Mouse (Mus musculus) MN1 (cell line): ENCODE results near the gene Kcnj1.
A peak's percentile ranks its signal among the peaks of the same experiment; 100 is the strongest.

Experiments used
- DNase-seq: peaks from one replicate; pipeline ENCODE4 v3.0.0-alpha.2; 2016; ENCODE audit warnings: low spot score

Gene Kcnj1

GRCm38 (mm10) chr9:32394761-32395161 lies 22.5 kb downstream of the Kcnj1 start:
- DNase-seq = no peak

DNA sequence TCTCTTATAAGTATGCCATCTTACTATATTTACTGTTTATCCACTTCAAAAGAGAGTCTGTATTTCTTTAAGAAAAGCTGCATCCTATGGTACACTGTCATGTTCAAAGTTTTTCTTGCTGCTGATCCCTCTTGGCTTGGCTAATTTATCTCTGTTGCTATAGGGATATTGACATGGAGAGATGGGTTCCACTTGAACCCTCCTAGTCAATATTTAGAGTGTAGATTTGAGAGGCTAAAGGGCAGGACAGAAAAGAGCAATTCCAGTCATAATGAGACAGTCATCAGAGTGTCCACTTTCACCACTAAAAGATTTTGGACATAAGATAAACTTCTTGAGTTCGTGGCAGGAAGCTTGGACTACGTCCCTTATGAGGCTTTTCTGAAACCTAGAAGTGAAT lies 27.9 kb downstream of the Kcnj1 start:
- DNase-seq = no peak

DNA sequence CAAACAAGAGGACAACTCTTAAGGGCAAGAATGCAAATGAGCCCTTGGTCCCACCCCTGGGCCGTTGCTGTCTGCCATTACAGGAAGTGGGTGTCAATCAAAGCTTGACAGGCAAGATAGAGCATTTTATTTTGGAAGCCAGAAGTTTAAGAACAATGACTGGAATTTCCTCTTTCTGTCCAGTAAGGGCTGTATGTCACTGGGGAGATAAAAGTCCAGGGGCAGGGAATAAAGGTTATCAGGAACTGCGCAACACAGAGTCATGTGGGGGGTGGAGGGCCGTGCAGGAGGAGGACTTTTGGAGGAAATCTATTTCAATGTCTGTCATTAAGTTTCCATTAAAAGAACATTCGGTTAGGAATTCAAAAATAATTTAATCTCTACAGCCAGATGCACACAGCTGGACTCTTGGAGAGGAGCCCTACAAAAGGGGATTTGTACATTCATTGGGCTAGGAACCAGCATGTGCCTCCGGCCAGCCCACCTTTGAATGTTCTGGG lies 28.4 kb downstream of the Kcnj1 start:
- DNase-seq = no peak

DNA sequence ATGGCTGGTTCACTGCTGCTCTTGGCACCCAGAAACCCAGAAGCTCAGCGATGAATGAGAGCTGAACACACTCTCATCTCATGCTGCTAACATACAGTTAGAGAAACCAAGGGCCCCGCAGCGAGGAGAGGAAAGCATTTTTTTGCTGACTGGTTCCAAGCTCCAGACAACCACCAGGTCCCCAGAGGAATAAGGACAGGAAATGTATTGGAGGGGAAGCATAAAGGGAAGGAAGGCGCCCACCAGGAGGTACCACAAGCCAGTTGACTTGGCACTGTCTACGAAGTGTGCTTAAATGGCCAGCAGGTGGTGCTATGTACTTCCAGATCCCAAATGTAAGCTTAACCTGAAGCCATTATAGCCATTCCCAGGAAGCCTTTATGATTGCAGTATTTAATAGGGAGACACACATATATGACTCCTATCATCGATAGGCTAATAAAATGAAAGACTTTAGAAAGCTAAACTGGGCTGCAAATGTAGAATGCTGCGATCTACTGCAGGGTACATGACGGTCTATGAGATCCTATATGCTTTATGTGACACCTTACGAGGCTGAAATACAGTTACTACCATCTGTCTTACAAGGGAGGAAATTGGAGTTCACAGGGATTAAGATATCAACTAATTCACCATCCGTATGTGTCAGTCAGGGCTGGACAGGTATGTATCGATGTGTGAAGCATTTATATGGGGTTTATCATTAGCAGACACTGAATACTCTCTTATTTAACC lies 33.1 kb downstream of the Kcnj1 start:
- peak; percentile 28 for DNase-seq

DNA sequence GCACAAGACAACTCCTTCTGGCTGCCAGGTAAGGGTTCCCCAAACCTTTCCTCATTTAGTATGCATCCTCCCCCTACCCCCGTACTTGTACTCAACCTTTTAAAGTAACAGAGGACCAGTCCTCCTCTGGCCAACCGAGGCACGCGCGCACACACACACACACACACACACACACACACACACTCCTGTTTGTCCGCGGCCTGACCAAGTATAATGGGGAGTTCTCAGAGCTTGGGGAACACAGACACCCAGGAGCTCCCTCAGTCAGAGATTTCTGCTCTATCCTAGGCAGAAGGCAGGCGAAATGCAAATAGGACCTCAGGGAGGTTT lies 36.4 kb downstream of the Kcnj1 start:
- DNase-seq = no peak

DNA sequence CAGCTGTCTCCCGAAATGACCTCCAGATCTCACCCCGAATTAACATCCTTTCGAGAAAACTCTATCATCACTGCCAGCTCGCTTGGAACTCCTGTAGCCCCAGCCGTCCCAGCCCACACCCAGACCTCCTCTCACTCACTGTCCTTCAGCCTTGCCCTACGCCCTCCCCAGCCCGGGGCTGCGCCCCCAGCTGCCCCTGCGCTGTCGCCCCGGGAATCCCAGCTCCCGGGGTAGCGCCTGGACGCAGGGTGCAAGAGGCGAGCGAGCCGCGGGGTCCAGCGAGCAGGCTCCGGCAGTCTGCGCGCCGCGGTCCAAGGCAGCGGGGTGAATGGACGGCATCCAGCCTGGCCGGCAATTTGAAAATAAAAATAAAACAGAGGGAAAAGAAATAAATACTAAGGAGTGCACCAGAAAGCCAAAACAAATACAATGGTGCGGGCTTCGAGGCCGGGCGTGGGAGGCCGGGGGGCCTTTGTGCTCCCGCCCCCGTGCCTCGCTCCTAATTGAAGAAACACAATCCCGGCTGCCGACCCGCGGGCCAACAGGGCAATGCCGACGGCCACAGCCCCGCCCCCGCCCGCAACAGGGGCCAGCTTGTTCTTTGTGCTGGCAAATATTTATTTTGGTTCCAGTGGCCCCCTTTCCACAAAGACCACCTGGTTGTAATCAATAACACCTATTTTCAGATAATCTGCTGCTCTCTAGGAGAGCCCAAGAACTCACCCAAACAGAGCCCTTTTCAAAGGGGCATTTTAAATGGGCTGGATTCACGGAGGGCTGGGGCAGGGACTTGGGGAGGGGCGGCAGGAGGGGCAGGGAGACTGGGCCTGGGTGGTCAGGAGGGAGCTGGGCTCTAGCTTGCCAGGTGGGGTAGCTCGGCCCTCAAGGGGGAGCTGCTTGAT lies 37.0 kb downstream of the Kcnj1 start:
- DNase-seq = no peak

DNA sequence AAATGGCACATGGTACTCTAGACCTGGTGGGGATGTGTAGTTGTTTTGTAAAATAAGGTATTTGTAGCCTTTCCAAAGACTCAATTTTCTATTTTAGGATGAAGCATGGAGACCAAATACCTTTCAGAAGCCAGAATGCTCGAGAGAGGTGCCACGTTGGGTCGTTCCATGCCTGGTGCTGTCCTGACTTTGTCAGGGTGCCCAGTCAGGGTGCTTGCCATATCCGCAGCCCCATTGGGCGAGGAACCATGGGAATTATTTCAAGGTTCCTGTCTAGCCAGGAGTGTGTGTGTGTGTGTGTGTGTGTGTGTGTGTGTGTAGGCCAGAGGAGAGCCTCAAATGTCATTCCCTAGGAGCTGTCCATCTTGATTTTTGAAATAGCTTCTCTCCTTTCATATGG lies 38.4 kb downstream of the Kcnj1 start:
- no peak for DNase-seq

- DNase-seq = no peak
Measured at GRCm38 (mm10) chr9:32411507-32411906, 39.2 kb downstream of the Kcnj1 start.

DNA sequence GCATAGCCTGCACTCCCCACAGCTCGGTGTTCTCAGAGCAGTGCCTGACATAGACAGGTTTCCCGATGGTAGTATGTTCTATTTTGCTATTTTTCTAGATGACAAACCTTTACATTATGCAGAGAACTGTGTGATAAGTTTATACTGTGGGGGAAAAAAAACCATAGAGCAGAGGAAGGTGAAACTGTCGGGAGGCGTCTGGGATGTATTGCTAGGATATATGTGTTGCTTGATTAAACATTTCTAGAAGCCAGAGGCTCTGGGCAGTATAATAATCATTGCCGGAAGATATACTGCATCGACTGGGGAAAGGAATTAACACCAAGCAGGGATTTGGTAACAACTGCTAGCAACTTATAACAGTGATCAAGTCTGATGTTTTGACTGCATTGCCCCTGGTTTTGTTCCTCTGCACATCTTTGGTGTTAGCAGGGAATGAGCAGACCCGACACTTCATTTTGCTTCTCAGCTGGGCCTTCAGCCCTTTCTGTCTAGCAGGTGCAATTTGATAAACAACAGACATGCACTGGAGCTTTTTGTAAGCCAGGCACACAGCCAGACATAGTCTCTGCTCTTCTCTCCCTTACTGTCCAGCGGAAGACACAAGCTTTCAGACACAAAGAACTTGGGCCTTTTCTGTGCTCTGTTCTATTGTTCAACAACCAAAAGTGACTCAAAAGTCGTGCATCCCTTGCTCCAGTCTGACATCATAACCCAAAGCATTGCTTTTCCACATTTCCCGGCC lies 40.7 kb downstream of the Kcnj1 start:
- DNase-seq = no peak

DNA sequence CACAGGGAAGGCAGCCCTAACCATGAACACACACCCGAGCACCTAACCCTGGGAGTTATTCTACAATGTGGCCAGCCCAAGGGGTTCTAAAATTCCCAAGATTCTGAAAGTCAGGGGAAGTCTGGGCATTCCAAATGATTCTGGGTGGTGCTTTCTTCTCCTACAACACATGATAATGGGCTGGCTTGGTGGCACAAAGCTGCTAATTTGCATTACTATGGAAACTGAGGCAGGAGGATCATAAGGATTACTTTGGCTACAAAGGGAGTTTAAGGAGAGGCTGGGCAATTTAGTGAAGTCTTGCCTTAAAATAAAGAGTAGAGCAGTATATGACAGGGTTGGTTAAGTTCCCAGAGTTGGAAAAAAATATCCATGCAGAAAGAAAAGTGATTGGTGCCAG lies 42.7 kb downstream of the Kcnj1 start:
- no peak for DNase-seq

DNA sequence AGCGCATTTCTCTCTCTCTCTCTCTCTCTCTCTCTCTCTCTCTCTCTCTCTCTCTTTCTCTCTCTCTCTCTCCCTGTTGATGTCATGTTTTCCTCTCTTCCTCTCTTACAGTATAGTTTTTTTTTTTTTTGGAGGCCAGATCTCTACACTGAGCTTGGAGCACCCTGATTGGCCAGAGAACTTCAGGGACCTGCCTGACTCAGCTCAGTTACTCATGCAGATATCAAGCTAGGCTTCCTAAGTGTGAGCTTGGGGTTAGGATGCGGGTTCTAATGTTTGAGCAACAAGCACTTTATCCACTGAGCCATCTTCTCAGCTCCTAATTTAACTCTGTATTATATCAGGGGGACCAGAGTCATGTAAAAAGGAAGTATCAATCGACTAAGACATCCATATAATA lies 43.7 kb downstream of the Kcnj1 start:
- no peak for DNase-seq

- DNase-seq = no peak
Measured at GRCm38 (mm10) chr9:32417466-32418116, 45.3 kb downstream of the Kcnj1 start.

DNA sequence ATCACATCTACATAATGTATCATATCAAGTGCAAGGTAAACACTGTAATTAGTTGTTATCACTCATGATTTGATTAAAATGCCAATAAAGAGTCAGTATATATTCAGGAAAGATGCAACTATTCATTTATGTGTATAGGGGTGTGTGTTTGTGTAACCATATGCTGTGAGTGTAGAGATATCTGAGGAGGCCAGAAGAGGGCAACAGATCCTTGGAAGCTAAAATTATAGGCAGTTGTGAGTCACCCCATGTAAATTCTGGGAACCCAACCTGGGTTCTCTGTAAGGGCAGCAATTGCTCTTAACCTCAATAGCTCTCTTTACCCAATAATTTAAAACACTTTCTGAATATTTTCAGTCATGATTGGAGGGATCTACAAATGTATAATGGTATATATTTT lies 48.4 kb downstream of the Kcnj1 start:
- no peak for DNase-seq

DNA sequence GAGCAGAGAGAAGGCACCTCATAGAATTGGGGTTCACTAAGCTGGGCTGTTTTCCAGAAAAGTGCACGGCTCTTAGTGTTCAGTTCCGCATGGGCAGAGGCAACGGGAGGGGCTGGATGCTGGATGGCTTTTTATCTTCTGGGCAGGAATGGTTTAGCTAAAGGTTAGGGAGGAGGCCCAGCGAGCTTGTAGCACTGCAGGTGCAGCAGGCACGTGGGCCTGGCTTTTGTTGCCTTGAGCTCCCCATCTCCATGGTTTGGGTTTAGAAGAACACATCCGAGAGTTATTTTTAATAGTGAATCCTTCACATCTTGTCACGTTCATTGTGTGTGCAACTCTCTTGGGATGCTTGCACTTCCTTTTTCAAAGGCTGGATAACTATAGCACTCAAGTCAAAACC lies 53.0 kb downstream of the Kcnj1 start:
- no peak for DNase-seq

GRCm38 (mm10) chr9:32431061-32431460 lies 58.8 kb downstream of the Kcnj1 start:
- no peak for DNase-seq

- DNase-seq = no peak
Measured at GRCm38 (mm10) chr9:32434241-32435213, 62.2 kb downstream of the Kcnj1 start.

- no peak for DNase-seq
Measured at GRCm38 (mm10) chr9:32443115-32443514, 70.8 kb downstream of the Kcnj1 start.

- DNase-seq = no peak
Measured at GRCm38 (mm10) chr9:32443817-32444216, 71.5 kb downstream of the Kcnj1 start.

DNA sequence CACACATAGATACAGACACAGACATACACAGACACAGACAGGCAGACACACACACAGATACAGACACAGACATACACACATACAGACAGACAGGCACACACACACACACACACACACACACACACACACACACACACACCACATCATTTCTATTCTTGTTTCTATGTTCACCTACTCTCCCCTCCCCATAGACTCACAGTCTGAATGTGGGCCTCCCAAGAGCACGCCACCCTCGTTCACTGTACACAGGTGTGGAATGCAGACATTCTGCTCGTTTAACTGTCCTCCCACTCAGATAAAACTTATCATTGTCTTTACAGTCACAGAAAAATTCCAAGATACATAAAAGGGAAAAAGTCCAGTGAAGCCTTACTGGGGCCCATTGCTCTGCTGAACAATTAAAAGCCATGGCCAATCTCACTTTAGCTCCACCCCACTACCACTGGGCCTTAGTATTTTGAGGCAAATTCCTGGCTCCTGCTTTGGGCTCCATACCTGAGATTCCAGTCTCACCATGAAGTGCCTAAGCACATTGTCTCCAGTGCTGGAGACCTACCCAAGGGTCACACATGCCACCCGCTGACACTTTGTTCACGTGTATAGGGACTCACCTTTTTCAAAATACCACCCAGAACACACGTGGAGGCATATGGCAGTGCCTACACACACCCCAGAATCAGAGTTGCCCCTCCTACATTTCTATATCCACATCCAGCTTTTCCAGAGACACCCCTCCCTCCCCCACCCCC lies 72.3 kb downstream of the Kcnj1 start:
- no peak for DNase-seq

DNA sequence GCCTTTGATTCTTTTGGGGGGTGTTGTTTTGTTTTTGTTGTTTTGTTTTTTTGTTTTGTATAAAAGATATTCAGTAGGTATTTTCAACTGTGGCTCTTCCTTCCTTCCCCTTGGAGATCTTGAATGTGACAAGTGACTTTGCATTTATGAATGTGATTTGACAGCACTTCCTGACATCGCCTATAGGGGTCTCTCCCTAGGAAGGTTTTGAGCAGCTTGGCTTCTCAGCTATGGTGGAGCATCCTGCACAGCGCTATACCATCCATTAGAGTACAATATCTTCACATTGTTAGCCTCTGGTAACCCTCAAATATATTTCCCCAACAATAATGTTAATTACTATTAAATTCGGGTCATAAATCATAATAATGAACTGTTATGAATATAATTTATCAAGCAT lies 73.5 kb downstream of the Kcnj1 start:
- no peak for DNase-seq
